Mouse (Mus musculus): ENCODE measurements around the gene Gm4756.
"Not testable (repeated sequence)": the region's sequence is repeated elsewhere in the genome, so short reads cannot be mapped to it uniquely, and the experiment has no call there.

The Gm4756 gene

DNA sequence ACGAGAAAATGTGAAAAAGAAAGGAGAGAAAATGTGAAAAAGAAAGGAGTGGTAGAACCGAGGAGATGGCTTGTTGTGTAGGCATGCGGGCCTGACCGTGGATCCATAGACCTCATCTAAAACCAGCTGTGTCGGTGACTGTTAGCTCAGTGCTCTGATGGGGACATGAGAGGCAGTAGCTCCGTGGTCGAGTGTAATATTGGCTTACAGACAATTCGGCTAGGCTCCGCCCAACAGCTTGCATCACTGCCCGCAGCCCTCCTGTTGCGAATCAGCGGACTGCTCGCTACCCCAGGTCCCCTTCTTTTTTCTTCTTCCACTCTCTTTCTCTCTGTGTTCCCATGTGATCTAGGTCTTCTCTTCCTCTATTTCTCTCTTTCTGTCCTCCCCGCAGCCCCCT lies 540 bp downstream of the Gm4756 start:
- no peak for DNase-seq

DNA sequence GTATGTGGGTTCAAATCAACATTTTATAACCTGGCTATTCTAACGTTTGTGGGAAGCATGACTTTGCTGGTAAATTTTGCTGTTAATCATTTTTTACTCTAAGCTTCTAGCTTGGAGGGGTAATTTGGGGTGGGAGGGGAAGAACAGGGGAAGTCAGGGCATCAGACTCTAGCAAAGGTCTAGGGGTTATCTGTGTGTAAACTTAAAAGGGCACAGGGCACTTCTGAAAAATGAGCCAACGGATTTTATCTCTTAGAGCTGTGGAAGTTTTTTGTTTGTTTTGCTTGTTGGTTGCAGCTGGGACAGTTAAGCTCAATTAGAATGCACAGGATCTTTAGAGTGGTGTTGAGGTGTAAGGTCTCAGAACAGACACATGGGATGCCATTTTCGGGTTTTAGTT lies 11.4 kb downstream of the Gm4756 start:
- DNase-seq, result no peak

DNA sequence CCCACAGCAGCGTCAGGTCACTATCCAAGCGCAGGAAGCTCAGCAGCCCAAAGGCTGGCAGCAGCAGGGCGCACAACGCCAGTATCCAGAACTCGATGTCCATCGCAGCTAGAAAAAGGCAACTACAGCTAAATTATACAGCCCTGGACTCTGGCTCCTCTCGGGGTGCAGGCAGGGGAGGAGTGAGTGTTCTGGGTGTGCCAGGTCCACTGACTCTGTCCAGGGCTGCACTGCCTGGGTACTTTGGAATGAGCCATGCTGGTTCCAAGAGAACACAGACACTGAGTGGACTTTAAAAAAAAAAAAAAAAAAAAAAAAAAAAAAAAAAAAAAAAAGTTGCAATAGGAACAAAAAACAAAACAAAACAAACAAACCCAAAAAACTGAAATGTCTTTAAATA lies 20.7 kb downstream of the Gm4756 start:
- DNase-seq, result no peak

DNA sequence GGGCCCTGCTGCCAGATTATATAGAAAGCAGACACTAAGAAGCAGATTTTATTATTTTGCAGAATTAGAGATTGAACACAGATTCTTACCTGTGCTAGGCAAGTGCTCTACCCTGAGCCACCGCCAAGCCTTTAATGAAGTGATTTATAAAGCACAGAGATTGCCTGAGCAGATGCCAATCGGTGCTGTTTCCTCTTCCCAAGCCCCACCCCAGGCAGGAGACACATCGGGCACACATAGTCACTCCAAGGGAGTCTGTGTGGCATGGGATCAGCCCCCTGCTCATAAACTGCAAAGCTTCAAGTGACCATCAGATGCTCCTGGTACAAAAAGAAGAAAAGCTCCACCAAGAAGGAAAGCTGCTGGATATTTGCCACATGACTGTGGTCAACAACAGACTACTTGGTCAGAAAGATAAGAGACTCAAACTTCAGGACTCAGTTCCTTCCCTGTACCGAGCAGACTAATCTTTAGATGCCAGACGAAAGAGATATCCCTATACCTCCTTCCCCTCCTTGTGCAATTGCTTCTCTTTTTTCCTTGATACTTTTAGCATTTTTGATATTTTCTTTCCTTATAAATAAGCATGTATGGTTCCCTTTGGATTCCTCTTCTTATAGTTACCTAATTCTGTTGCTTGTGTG lies 26.5 kb downstream of the Gm4756 start:
- no peak for DNase-seq

DNA sequence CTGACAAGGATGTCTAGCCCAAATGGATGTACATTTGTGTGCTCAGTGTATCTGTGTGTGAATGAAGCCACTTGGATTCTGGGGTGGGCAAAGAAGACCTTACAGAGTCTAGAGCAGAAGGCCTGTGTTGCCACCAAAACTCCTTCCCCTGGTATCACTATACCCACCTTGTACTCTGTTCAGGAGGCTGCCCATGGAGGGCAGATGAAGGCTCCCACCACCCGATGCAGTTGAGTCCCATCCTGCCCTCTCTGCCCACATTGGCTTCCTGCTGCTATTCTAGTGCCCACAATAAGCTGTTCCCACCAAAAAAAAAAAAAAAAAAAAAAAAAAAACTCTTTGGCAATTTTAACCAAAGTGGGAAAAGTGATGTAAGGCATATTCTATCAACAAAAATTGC lies 28.0 kb downstream of the Gm4756 start:
- no peak for DNase-seq

DNA sequence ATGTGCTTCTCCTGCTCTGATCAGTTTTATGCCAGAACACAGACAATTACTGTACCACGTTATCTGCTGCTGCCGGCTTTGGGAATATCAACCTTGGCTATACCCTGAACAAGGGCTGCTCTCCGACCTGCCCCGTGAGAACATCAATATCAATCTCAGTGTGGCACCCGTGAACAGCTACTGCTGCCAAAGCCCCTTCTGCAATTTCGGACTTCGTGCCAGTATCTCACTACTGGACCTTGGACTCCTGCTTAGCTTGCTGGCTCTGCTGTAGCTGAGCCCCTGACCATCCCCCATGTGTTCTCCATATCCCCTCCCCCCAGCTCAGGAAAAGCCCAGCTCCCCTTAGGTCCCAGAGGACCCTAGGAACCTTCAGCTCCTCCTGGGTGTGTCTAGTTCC lies 28.6 kb downstream of the Gm4756 start:
- no peak for DNase-seq

DNA sequence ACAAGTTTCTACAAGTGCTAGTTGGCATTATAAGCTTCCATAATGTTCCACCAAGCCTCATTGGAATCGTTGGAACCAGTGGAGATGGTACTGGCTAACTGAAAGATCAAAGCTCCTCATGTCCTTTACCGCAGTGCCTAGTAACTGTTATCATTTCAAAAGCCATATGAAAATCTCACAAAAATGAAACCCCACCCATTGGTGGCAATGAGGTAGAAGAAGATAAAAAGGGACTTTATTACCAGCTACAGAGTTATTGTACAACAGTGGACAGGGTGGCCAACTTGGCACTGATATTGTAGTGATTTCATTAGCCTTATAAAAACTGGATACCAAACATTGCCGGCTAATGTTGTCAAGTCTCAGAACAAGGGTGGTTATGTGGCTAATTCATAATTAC lies 37.4 kb downstream of the Gm4756 start:
- no peak for DNase-seq

DNA sequence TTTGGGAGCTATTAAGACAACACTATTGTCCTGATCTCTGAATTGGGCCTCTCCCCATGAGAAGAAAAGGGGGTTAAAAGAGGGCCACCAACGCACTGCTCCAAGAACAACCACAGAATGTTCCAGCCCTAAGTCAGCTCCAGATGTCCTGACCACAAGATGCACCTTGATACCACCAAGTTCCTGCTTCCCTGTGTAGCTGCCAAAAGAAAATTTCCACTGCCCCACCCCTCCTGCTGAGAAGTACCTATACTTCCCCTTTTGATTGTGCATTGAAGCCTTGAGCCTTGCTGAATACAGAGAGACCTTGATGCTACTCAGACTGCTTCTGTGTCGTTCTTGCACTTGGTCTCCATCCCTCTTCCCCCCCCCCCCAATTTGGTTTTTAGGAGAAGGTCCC lies 50.7 kb downstream of the Gm4756 start:
- not testable (repeated sequence) for DNase-seq

DNA sequence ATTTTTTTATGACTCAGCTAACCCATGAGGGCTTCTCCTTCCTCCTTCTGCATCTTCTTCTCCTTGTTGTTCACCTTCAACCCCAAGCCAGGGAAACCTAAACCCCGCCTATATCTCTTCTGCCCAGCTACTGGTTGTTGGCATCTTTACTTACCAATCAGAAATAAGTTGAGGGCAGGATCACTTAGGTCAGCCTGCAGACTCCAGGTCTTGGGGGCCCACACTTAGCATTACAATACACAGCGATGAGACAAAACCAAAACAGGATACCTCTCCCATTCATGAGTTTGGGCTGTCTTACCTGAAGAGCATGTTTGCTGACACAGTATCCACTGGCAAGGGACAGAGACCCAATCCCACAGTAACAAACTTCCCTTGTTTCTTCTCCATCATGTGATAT lies 55.5 kb downstream of the Gm4756 start:
- DNase-seq, result no peak

DNA sequence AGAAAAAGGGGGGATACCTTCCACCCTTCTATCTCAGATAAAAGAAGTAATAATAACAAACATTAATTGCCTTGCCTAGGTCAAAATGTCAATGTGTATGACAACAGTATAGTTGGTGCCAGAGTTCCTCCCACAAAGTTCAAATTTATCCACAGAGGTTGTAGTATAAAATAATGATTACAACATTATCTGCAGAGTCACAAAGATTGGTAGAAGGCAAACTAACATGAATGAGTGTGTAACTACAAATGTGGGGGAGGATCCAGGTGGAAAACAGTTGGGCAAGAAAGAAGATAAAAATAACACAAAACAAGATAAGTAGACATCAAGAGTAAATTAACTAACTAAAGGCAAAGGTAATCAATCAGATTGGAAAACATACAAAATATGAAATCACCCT lies 56.5 kb downstream of the Gm4756 start:
- no peak for DNase-seq

DNA sequence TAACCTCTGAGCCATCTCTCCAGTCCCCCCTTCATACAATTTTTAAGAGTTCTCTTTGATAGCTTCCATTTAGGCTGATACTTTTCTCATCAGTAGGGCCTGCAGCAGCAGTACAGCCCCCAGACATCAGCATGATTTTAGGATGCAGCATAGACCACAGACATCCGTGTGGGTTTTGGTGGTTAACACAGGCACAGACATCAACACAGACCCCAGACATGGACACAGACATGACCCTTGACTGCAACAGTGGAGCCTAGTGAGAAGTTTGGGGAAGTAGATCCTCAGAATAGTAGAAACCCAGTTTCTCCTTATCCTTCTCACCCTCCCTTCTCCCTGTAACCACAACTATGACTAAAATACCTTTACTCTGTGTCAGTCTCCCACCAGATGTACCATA lies 64.1 kb downstream of the Gm4756 start:
- no peak for DNase-seq

DNA sequence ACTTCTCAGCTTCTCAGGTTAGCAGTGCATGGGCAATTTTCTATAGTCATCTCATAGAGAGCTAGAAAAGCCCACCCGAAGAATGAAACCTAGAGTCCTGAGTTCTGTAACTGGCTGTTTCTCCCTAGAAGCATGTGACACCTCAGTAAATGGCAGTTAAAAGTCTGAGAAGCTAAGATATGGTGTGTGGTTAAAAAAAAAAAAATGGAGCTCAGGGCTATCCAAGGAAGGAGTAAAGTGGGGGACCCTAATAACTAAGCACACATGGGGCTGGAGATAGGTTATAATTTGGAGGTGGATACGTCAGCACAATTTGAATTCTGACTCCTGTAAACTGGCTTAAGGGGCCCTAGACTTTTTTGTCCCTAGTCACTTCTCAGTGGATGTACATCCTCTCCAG lies 66.4 kb downstream of the Gm4756 start:
- DNase-seq, result no peak

DNA sequence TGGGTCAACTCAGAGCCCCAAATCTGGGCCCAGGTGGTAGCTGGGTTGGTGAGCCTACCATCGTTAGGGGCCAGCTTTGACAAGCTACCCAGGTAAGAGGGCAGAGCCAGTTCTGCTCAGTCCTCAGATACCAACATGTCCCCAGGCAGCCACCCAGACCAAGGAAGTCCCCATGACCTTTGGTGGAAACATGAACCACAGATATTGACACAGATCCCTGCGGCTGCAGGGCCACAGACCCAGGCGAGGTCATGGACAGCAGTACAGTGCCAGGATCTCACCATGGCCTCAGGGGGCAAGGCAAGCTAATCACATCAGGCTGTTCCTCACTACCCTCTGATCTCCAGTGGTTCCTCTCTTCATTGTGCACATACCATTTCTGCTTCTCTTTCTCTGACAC lies 67.4 kb downstream of the Gm4756 start:
- DNase-seq, result no peak

DNA sequence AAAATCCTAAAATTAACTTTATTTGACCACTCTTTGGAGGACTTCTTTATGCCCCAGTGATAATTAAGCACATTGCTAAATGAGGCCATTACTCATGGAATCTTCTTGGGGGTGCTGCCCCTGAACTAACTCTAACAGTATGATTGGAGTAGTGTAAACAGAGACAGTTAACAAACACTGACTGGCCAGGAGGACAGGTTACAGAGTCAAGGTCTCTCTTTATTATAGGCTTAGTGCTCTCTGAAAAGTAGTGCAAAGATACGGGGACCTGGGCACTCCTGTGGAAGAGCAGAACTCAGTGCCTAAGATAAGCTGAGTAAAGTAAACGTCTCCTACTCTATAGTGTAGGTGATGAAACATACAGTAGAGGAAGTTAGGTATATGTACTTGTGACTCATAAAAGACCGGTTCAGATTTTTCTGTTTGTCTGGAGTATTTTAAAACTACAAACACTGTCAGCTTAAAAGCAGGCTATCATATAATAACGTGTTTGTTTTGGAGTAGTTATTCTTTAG lies 85.1 kb downstream of the Gm4756 start:
- DNase-seq, result no peak

DNA sequence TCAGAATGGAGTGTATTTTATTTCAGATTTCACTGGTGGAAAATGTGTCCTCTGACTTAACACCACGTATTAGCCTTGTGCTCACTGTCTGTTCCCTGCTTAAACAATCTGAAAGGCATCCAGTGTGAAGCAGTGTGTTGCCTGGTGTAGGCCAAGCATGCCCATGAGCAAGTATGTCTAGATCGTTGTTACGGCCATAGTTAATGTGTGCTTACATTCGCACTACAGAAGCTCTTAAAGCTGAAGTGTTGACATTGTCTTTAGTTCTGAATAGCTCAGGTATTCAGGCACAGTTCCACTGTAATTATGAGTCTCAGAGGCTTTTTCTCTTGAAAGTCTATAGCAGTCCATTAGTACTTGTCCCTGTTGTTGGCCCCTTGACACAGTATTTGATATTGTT lies 95.1 kb downstream of the Gm4756 start:
- no peak for DNase-seq

DNA sequence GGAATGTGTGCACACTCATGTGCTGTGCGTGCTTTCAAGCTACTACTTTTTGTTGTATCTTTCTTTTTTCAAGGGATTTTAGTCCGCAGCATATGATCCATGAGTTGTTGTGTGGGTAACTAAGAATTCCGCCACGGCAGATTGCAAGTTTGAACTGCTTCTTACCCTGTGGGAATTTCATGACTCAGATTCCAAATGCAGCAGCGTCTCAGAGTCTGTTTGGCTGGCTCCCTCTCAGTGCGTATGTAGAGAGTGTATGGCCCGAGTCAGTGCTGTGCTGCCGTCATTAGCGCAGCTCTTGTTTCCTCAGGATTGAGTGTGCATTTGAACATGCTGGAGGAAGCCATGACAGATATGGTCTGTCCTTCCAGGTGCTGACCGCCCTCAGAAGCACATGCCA lies 110.9 kb downstream of the Gm4756 start:
- DNase-seq, result no peak

DNA sequence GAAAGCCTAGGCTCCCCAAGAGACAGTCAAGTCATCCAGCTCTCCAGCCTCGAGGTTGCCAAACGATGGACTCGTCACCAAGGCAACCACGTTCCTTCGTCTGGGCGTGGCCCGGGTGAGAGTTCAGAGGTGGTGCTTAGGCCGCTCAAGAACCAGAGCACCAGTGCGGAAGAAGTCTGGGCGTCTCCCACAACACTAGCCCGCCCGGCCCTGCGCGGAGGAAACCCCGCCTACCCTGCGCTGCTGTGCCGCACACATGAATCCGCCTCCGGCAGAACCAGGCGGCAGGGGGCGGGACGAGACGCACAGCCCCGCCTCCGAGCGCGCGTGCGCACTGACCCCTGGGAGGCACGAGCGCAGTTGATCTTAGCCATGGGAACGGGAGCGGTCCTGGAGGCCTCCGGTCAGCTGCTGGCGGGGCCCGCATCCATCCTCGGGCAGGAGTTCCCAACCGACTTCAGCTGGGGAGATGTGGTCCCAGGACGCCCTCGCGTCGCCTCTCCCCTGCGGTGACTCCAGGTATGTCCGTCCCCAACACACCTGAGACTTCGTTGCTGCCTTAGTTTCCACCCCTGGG lies 113.4 kb downstream of the Gm4756 start, which contains the start of gene Pcnx4:
Gene Pcnx4, plus strand, starts transcription at position 363 of the 577 bp plus-strand sequence.
- peak; percentile 95 for DNase-seq

DNA sequence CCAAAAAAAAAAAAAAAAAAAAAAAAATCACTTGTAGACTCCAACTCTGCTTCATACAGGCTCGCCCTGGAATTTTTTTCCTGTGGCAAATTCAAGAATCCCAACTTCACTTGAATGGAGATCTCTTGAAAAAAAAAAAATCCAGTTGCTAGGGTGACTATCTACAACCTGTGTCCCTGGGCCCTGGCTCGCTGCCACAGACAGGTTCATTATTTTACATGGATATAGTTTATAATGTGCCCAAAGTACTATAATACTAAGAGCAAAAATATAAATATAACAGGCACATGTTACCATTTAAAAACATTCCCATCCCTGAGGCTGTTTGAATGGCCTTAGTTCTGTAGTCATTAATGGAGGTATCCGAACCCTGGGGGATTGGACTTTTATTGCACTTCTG lies 113.9 kb downstream of the Gm4756 start:
- no peak for DNase-seq

DNA sequence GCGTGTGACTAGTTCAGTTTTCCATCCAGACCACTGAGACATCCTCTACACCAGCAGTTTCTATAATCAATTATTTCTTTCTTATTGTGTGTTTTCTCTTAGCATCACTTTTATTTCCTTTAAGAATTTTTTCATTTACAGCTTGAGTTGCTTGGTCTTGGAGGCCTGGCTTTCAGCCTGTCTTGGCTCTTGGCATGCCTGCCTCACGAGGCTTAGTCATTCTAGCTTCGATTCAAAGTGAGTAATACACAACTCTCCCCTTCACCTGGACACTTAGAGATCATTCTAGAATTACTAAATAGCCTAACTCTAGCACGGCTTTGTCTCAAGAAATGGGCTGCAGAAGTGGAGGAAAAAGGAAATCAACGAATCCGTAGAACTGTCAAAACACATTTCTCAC lies 115.5 kb downstream of the Gm4756 start:
- no peak for DNase-seq

DNA sequence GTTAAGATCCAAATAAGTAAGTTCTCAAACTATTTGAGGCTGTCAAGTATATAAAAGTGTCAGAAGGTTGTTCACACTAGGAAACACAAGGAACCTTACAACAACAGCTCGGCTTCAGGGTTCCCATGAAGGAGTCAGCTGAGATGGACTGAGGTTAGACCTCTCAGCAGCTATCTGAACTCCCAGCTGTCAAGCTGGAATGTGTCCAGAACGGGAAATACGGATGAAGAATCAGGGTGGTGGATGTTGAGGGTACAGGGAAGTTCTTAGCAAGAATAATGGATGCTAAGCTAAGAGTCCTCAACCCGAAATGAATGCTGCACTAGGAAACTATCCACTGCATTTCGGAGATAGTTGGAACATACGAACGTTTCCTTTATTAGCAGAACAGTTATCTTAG lies 117.2 kb downstream of the Gm4756 start:
- no peak for DNase-seq

Measured in thymus, postnatal 36 days (tissue).